Comparison of ENCODE assay signal across 25 mouse cellular contexts in the genomic region with DNA sequence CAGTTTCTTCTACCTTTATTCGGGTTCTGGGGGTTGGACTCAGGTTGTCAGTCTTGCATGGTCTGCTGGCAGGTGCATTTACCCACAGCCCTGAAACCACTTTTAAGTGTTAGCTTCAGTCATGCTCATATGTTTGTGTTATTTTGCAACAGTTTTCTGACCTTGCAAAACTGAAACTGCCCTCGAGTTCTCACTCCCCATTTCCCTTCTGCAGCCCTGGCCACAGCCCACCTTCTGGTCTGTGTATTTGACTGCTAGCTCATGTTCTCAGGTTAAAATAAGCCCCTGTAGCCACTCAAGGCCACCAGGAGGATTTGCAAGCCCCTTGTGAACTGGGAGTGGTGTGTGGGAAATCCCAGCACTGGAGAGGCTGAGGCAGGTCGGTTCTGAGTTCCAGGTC. TPM values are rescaled to one million over a fixed set of nuclear protein-coding genes. Genes with fewer than 3 reads are reported as not detected.
"Had no signal": no experiment of that assay in that cellular context is flagged by ENCODE, and none has a peak within 500 bp of the region (broad histone marks: within the 10 kb centered on the region; RNA-seq: fewer than 3 reads in every experiment).

No protein-coding gene starts in this region.

- H3K9ac ChIP-seq: limb, embryonic 12.5 days; limb, embryonic 15.5 days; liver, embryonic 15.5 days; lung, embryonic 14.5 days; stomach, embryonic 15.5 days had no signal

- H3K27ac ChIP-seq: kidney, postnatal 0 days; layer of hippocampus, adult 2 months; limb, embryonic 12.5 days; limb, embryonic 15.5 days; liver, embryonic 15.5 days; macrophage; stomach, embryonic 15.5 days had no signal

- ATAC-seq: intestine, embryonic 16.5 days; lung, postnatal 0 days had no signal

- H3K4me3 ChIP-seq: layer of hippocampus, adult 2 months; limb, embryonic 12.5 days; limb, embryonic 15.5 days; liver, embryonic 15.5 days; stomach, embryonic 15.5 days had no signal

- H3K27me3 ChIP-seq: limb, embryonic 12.5 days; limb, embryonic 15.5 days; liver, embryonic 15.5 days; stomach, embryonic 15.5 days had no signal

- H3K4me1 ChIP-seq: limb, embryonic 12.5 days; limb, embryonic 15.5 days; stomach, embryonic 15.5 days had no signal

- H3K4me2 ChIP-seq: limb, embryonic 12.5 days; limb, embryonic 15.5 days; liver, embryonic 15.5 days; lung, embryonic 14.5 days; midbrain, embryonic 11.5 days; stomach, embryonic 15.5 days had no signal

- H3K9me3 ChIP-seq: limb, embryonic 12.5 days; limb, embryonic 15.5 days; liver, embryonic 15.5 days; stomach, embryonic 15.5 days had no signal

- DNase-seq: kidney, adult 2 months; kidney, postnatal 25 days; layer of hippocampus, adult 9-11 months; left cerebral cortex, postnatal 4 days; lung, embryonic 14.5 days; midbrain, embryonic 14.5 days; right cerebral cortex, adult 18-20 months; right cerebral cortex, postnatal 14 days; right cerebral cortex, postnatal 4 days; spleen, adult 18-20 months; thymus, postnatal 25 days had no signal

RNA-seq across cellular contexts. Expression of a gene that starts 29.9 kb away (rescaled TPM):
- total RNA-seq: left cerebral cortex, postnatal 4 days; megakaryocyte-erythroid progenitor cell, adult 5-6 weeks; midbrain, postnatal 0 days had no signal
- polyA plus RNA-seq: intestine, embryonic 16.5 days; limb, embryonic 12.5 days; liver, embryonic 15.5 days; lung, embryonic 14.5 days; macrophage; neural tube, embryonic 11.5 days; neural tube, embryonic 14.5 days had no signal
